Mouse (Mus musculus) cerebellum, adult 2 months (tissue): ENCODE results near the gene Gm45799. TPM values are rescaled to one million over a fixed set of nuclear protein-coding genes. Genes with fewer than 3 reads are reported as not detected.
A peak's percentile ranks its signal among the peaks of the same experiment; 100 is the strongest.

Source experiments
- DNase-seq, 2 experiments: peaks; one replicate each; pipeline ENCODE4 v3.0.0; 2021
- H3K27ac ChIP-seq: fragments of 200-500 bp; 2 replicates; pipeline ENCODE4 v1.5.1; 2012; ENCODE audit warnings: low read length, control low read depth, inconsistent platforms; ENCODE audit not compliant: insufficient read depth
- H3K27me3 ChIP-seq: fragments of 200-500 bp; 2 replicates; pipeline ENCODE4 v1.6.1; 2012; ENCODE audit warnings: inconsistent platforms, mild to moderate bottlenecking, low read length, moderate library complexity; ENCODE audit not compliant: control insufficient read depth, insufficient read depth
- H3K4me1 ChIP-seq: fragments of 200-500 bp; 2 replicates; pipeline ENCODE4 v1.6.1; 2011; ENCODE audit warnings: low read length; ENCODE audit not compliant: control insufficient read depth, insufficient read depth
- H3K4me3 ChIP-seq: fragments of 200-500 bp; replicated peaks from 2 replicates; pipeline ENCODE3; 2011; ENCODE audit warnings: mild to moderate bottlenecking, low read depth, low read length, control low read depth; ENCODE audit not compliant: insufficient read depth
- CTCF ChIP-seq: fragments of 200-500 bp; IDR thresholded peaks from 2 replicates; pipeline ENCODE4 v1.5.1; 2011; ENCODE audit warnings: low read depth, mild to moderate bottlenecking, control low read depth, low read length, moderate library complexity, borderline replicate concordance; ENCODE audit not compliant: insufficient read depth
- POLR2A ChIP-seq: fragments of 200-500 bp; IDR thresholded peaks from 2 replicates; pipeline ENCODE4 v1.6.1; 2011; ENCODE audit warnings: low read length, control low read depth, borderline replicate concordance; ENCODE audit not compliant: insufficient read depth
- WGBS: fragments of 180-500 bp; shearing (Covaris S2); methylation state at CpG from one replicate; pipeline ENCODE4 v1.1.7; 2018; 5-methylcytosine and 5-hydroxymethylcytosine counted together
- polyA plus RNA-seq: library from polyadenylated mRNA; depleted of rRNA; stranded (reverse); fragments of >200 nt; gene quantifications from 2 replicates; pipeline ENCODE4 v1.2.3, GENCODE M21; 2012

Gm45799 gene
- polyA plus RNA-seq, 1 experiment = 97.9 TPM

- H3K27me3 ChIP-seq = no peaks in the 10 kb centered on the region
- no peak overlapping the region for H3K27ac ChIP-seq
- 64% methylated on average over 9 of the region's 9 CpGs for WGBS
- TF ChIP-seq POLR2A (no peak), CTCF (no peak)
- DNase-seq = peak in 1 of 2 experiments; percentile 29
- H3K4me1 ChIP-seq = peaks cover 15% of the 10 kb centered on the region
- H3K4me3 ChIP-seq = no peak overlapping the region
These were observed 6.0 kb upstream of the Gm45799 start for GRCm38 (mm10) chr7:105634272-105634920.

DNA sequence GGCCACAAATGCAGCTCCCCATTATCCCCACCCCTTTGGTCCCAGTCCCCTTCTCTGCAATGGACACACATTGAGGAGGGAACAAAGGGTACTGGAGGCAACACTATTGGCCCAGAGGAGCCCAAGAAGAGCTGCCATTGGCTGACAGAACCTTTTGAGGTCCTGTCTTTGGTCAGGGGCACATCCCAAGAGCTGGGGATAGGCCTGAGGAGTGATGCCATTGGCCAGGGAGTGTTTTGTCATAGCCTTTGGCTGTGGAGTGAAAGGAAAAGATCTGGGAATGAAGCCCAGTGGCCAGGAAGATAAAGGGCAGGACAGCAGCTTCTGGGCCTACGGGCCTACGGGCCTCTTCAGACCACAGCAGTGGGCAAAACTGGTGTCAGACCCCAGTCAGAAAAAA, 4.6 kb upstream of the Gm45799 start:
- DNase-seq = peak in 1 of 2 experiments; percentile 13
- Histone ChIP-seq H3K4me1 (peaks cover 12% of the 10 kb centered on the region), H3K27ac (no peak overlapping the region), H3K4me3 (no peak overlapping the region), H3K27me3 (no peaks in the 10 kb centered on the region)
- WGBS = 73% methylated on average over 2 of the region's 2 CpGs
- TF ChIP-seq POLR2A (no peak), CTCF (no peak)

DNA sequence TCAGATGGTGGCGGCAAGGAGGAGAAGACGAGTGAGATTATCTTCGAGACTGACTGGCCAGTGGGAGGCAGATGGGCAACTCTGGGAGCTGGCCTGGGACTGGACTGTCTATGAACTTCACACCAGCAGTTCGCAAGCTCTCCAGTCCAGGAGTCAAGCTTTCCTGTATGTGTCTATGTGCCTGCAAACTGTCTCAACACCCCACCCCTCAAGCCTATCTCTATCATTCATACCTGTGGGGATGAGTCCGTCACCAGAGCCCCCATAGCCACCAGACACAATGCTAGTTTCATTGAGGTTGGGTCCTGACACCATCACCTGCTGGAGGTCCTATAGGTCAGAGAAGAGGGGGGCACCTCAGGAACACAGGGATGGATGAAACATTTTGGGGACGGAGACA, 1.6 kb upstream of the Gm45799 start:
- TF ChIP-seq CTCF (no peak), POLR2A (no peak)
- H3K4me3 ChIP-seq = no peak overlapping the region
- H3K27ac ChIP-seq = no peak overlapping the region
- 75% methylated on average over 6 of the region's 6 CpGs for WGBS
- peak in 1 of 2 experiments; percentile 11 for DNase-seq
- H3K27me3 ChIP-seq = no peaks in the 10 kb centered on the region
- H3K4me1 ChIP-seq = peaks cover 8% of the 10 kb centered on the region

GRCm38 (mm10) chr7:105639304-105639703, 1.0 kb upstream of the Gm45799 start:
- DNase-seq = peak in 1 of 2 experiments; percentile 27
- no peak for TF ChIP-seq POLR2A
- no peak for TF ChIP-seq CTCF
- Histone ChIP-seq H3K4me1 (peaks cover 8% of the 10 kb centered on the region), H3K4me3 (peak overlapping the region; percentile 97), H3K27me3 (no peaks in the 10 kb centered on the region), H3K27ac (no peak overlapping the region)
- 41% methylated on average over 9 of the region's 9 CpGs for WGBS

GRCm38 (mm10) chr7:105639756-105640155, 596 bp upstream of the Gm45799 start, which contains the start of gene Timm10b:
Gene Timm10b, plus strand, starts transcription at chr7:105640056.
- H3K27ac ChIP-seq = peak within 1 kb of the TSS; percentile 71
- peak within 1 kb of the TSS; percentile 97 for H3K4me3 ChIP-seq
- TF ChIP-seq CTCF (no peak), POLR2A (no peak)
- DNase-seq = no peak
- no peaks in the 10 kb centered on the region for H3K27me3 ChIP-seq
- WGBS = 2% methylated on average over 2 of the region's 2 CpGs
- peaks cover 8% of the 10 kb centered on the region for H3K4me1 ChIP-seq

DNA sequence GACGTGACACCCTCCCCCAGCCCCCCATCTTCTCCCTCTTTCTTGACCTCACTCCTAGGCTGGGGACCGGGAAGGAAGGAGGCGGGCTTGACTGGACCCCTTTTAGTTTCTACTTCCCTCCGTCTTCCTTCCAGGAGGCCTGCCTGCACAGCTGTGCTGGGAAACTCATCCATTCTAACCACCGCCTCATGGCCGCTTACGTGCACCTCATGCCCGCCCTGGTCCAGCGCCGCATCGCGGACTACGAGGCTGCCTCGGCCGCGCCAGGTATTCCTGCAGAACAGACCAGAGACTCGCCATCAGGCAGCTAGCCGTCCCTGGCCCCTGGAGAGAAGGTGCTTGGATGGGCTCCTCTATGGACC, 523 bp downstream of the Gm45799 start:
- peak overlapping the region; percentile 76 for H3K4me3 ChIP-seq
- peaks cover 8% of the 10 kb centered on the region for H3K4me1 ChIP-seq
- no peak for DNase-seq
- under 1% methylated on average over 18 of the region's 18 CpGs for WGBS
- H3K27me3 ChIP-seq = no peaks in the 10 kb centered on the region
- no peak for TF ChIP-seq CTCF
- TF ChIP-seq POLR2A = no peak
- peak overlapping the region; percentile 49 for H3K27ac ChIP-seq

DNA sequence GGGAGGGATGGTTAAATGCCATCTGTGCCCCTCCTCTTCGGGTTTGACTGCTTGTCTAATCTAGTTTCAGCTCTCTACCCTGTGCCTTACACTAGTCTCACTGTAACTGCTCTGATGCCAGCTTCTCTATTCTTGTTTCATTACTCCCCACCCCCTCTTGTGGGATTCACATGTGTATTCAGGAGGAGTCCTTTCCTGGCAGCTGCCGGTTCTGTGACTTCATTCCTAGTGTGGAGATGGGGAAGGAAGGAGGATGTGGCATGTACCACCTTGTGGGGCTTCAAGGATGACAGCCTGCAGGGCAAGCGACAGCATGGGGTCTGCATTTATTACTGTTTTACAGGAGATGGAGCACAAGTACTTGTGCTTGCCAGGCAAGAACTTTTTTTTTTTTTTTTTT, 1.6 kb downstream of the Gm45799 start:
- DNase-seq = no peak
- Histone ChIP-seq H3K4me3 (no peak overlapping the region), H3K4me1 (peaks cover 8% of the 10 kb centered on the region), H3K27ac (no peak overlapping the region), H3K27me3 (no peaks in the 10 kb centered on the region)
- TF ChIP-seq POLR2A (no peak), CTCF (no peak)
- 77% methylated on average over 3 of the region's 3 CpGs for WGBS

DNA sequence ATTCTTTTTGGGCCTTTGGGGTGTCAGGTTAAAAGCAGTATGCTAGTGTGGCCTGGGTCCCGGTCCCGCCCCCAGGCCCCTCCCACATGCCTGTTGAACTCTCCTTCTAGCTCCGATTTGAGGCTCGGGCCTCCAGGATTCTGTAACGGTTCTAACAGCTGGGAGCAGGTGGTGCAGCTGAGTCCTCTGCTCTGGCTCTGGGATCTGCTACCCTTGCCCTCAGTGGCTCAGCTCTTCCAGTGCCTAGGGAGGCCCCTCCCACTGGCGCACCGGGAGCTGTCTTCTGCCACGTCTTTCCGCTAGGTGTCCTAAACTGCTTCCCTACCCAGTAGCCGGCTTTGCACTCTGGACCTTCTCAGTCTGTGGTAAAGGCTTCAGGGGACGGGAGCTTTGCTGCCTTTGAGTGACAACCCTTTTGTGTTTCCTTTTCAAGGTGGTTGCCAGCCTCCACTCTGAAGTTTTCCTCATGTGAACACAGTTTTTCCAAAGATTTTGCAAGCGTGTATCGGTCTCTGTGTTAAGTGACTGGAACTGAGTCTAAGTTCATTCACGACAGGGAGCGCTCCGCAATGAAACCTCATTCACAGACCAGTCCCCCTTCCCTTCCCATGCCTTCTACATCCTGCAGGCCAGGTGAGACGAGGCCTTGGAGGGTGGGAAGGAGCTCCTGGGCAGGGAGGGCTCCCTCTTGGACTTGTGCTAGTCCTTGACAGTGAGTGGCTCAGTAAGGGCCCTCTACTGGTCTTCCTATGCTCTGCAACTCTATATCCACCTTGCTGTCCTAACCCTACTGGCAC, 10.5 kb downstream of the Gm45799 start, which contains the start of gene Dnhd1:
Gene Dnhd1, plus strand, starts transcription at position 189 of the 797 bp plus-strand sequence.
- H3K4me1 ChIP-seq = peaks cover 3% of the 10 kb centered on the region; the same call in 1 of the 2 replicates
- 1% methylated on average over 17 of the region's 17 CpGs for WGBS
- H3K4me3 ChIP-seq = peak within 1 kb of the TSS; percentile 68
- H3K27me3 ChIP-seq = no peaks in the 10 kb centered on the region
- DNase-seq = peak; percentile 71 to 81
- TF ChIP-seq CTCF = peak; percentile 72
- TF ChIP-seq POLR2A = no peak
- no peak within 1 kb of the TSS for H3K27ac ChIP-seq
